Mouse (Mus musculus) testis, postnatal 10 days (tissue): Measurements from ENCODE around the gene Smarcd2.
A peak's percentile ranks its signal among the peaks of the same experiment; 100 is the strongest.
"Not testable (repeated sequence)": the region's sequence is repeated elsewhere in the genome, so short reads cannot be mapped to it uniquely, and the experiment has no call there.

Experiments used
- DNase-seq: peaks from one replicate; pipeline ENCODE4 v3.0.0; 2021; ENCODE audit warnings: low spot score

Smarcd2 gene

DNA sequence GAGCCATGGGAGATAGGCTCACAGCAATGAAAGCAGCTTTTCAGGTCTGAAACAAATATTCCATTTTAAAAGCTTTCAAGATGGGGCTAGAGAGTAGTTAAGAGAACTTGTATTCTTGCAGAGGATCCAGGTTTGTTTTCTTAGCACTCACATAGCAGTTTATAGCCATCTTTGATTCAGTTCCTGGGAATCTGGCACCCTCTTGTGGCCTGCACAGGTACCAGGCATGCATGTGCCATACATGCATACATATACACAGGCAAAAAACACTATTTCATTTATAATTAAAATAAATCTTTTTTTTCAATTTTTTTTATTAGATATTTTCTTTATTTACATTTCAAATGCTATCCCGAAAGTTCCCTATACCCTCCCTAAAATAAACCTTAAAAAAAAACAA, 25.9 kb downstream of the Smarcd2 start:
- DNase-seq, result no peak

DNA sequence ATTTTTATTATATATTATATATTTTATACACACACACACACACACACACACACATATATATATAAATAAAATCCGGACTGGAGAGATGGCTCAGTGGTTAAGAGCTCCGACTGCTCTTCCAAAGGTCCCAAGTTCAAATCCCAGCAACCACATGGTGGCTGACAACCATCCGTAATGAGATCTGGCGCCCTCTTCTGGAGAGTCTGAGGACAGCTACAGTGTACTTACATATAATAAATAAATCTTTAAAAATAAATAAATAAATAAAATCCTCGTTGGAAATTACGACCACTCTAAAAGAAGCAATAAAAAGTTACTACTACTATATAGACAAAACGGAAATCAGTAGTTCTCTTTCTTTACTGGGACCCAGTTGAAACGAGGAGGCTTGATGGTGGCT, 38.8 kb downstream of the Smarcd2 start:
- DNase-seq, result not testable (repeated sequence)

DNA sequence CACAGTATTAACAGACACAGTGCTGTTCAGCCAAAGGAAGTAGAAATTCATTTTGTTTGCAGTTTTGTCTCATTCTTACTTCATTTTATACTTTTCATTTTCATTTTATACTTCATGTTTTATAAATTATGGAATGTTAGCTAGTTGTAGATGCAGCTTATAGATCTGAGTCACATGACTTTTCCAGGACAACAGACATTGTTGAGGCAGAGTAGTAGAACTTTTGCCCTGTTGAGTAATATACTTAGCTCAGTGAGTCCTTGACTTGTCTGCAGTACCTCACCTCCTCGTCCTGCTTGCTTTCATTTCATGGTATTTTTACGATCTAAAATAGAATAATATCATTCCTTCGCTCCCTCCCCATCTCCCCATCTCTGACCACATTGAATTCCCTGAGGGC, 52.2 kb downstream of the Smarcd2 start:
- no peak for DNase-seq

GRCm38 (mm10) chr11:106216730-106217490, 55.9 kb downstream of the Smarcd2 start, which contains the start of gene Ddx42:
TSS of gene Ddx42 (plus strand) at chr11:106216926.
- peak; percentile 91 for DNase-seq

DNA sequence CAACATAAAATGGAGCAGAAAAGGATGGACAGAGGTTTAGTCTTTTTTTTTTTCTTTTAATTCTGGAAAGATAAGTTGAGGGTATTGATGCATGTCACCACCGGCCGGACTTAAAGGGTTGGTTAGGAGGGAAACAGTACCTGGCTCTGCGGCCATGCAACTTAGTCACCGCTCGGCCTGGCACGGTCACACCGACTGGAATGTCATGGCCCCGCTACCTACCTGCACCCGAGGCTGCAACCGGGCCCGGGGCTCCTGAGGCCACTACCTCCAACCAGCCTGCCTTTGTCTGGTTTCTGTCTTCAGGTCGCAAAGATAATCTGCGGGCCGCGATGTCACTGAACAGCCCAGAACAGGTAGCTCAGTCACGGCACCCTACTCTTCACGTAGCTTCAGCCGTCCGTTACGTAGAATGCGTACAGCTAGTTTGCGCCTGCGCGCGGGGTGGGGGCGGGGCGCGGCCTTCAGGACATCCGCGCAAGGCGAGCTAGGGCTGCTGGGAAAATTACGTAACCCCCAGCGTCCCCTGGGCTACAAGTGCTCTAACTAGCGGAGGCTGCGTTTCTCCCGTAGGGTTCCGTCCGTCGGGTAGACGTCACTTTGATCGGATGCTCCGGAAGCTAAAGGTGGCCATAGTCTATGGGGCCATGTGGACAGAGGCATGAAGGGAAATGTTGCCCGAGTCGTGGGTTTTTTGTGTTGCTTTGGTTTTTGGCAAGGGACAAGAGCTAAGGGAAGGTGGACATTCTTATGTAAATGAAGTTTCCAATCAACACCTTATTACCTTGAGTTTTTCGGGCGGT, 56.6 kb downstream of the Smarcd2 start, which contains the start of gene Ccdc47:
Ccdc47 (minus strand) TSS at position 418 of the 803 bp plus-strand sequence.
- peak; percentile 91 for DNase-seq

DNA sequence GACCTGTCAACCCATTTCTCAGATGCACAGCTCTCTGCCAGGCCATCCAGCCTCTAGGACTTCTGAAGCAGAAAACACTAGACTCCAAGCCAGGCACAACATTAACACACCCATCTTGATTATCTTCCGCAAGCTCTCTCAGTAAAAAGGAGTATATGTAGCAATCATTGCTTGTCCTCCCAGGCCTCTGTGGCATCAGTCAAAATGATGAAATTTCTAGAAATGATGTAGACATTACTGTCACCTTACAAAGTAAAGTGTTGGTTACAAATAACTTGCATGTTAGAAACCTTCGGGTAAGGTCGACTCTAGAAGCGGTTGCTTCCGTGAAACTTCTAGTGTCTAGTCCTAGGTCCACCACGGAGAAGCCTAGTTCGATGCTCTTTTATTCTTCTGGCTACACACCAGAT, 57.3 kb downstream of the Smarcd2 start:
- DNase-seq, result no peak

GRCm38 (mm10) chr11:106214856-106215255, 57.9 kb downstream of the Smarcd2 start:
- no peak for DNase-seq
